Mouse (Mus musculus): ENCODE results near the gene Ces3a. TPM values are rescaled to one million over a fixed set of nuclear protein-coding genes. Genes with fewer than 3 reads are reported as not detected.

The Ces3a gene
- 0.42 TPM for polyA plus RNA-seq (2014; fragmentation: Illumina TruSeq; extraction: RNeasy Lipid Tissue Mini Kit (QIAGEN cat#74804); ENCODE audit: low read depth, low replicate concordance)

GRCm38 (mm10) chr8:105048371-105048854 lies at the start of gene Ces3a:
Ces3a (plus strand) TSS chr8:105048601.

GRCm38 (mm10) chr8:105000586-105000985 lies 47.8 kb upstream of the Ces3a start, which contains the start of gene Ces2h:
Ces2h (plus strand) TSS chr8:105000853.

GRCm38 (mm10) chr8:105083449-105084050 lies 35.1 kb downstream of the Ces3a start, which contains the start of gene Ces3b:
Ces3b (plus strand) TSS chr8:105083753.

Other genes with a start within 250 kb of the Ces3a start
- not detected for gene Ces2b, start 217.0 kb upstream of the Ces3a start, polyA plus RNA-seq (2014; fragmentation: Illumina TruSeq; extraction: RNeasy Lipid Tissue Mini Kit (QIAGEN cat#74804); ENCODE audit: low read depth, low replicate concordance)
- not detected for gene Ces2c, start 201.5 kb upstream of the Ces3a start, polyA plus RNA-seq (2014; fragmentation: Illumina TruSeq; extraction: RNeasy Lipid Tissue Mini Kit (QIAGEN cat#74804); ENCODE audit: low read depth, low replicate concordance)
- gene Ces2e, start 122.3 kb upstream of the Ces3a start, polyA plus RNA-seq (2014; fragmentation: Illumina TruSeq; extraction: RNeasy Lipid Tissue Mini Kit (QIAGEN cat#74804); ENCODE audit: low read depth, low replicate concordance), result 2.0 TPM
- not detected for gene Ces2f, start 101.2 kb upstream of the Ces3a start, polyA plus RNA-seq (2014; fragmentation: Illumina TruSeq; extraction: RNeasy Lipid Tissue Mini Kit (QIAGEN cat#74804); ENCODE audit: low read depth, low replicate concordance)
- 2.8 TPM for gene Ces2g, start 86.9 kb upstream of the Ces3a start, polyA plus RNA-seq (2014; fragmentation: Illumina TruSeq; extraction: RNeasy Lipid Tissue Mini Kit (QIAGEN cat#74804); ENCODE audit: low read depth, low replicate concordance)
- not detected for gene Ces2h, start 47.7 kb upstream of the Ces3a start, polyA plus RNA-seq (2014; fragmentation: Illumina TruSeq; extraction: RNeasy Lipid Tissue Mini Kit (QIAGEN cat#74804); ENCODE audit: low read depth, low replicate concordance)
- gene Ces3b, start 35.2 kb downstream of the Ces3a start, polyA plus RNA-seq (2014; fragmentation: Illumina TruSeq; extraction: RNeasy Lipid Tissue Mini Kit (QIAGEN cat#74804); ENCODE audit: low read depth, low replicate concordance), result 0.58 TPM
- gene Ces4a, start 83.2 kb downstream of the Ces3a start, polyA plus RNA-seq (2014; fragmentation: Illumina TruSeq; extraction: RNeasy Lipid Tissue Mini Kit (QIAGEN cat#74804); ENCODE audit: low read depth, low replicate concordance), result not detected
- gene Cbfb, start 122.1 kb downstream of the Ces3a start, polyA plus RNA-seq (2014; fragmentation: Illumina TruSeq; extraction: RNeasy Lipid Tissue Mini Kit (QIAGEN cat#74804); ENCODE audit: low read depth, low replicate concordance), result 22.1 TPM
- gene D230025D16Rik, start 176.5 kb downstream of the Ces3a start, polyA plus RNA-seq (2014; fragmentation: Illumina TruSeq; extraction: RNeasy Lipid Tissue Mini Kit (QIAGEN cat#74804); ENCODE audit: low read depth, low replicate concordance), result 18.1 TPM
- 4.2 TPM for gene B3gnt9, start 206.6 kb downstream of the Ces3a start, polyA plus RNA-seq (2014; fragmentation: Illumina TruSeq; extraction: RNeasy Lipid Tissue Mini Kit (QIAGEN cat#74804); ENCODE audit: low read depth, low replicate concordance)
- gene Tradd, start 216.0 kb downstream of the Ces3a start, polyA plus RNA-seq (2014; fragmentation: Illumina TruSeq; extraction: RNeasy Lipid Tissue Mini Kit (QIAGEN cat#74804); ENCODE audit: low read depth, low replicate concordance), result 3.1 TPM
- gene Fbxl8, start 216.0 kb downstream of the Ces3a start, polyA plus RNA-seq (2014; fragmentation: Illumina TruSeq; extraction: RNeasy Lipid Tissue Mini Kit (QIAGEN cat#74804); ENCODE audit: low read depth, low replicate concordance), result 2.7 TPM
- 5.8 TPM for gene Hsf4, start 221.2 kb downstream of the Ces3a start, polyA plus RNA-seq (2014; fragmentation: Illumina TruSeq; extraction: RNeasy Lipid Tissue Mini Kit (QIAGEN cat#74804); ENCODE audit: low read depth, low replicate concordance)
- gene Nol3, start 227.5 kb downstream of the Ces3a start, polyA plus RNA-seq (2014; fragmentation: Illumina TruSeq; extraction: RNeasy Lipid Tissue Mini Kit (QIAGEN cat#74804); ENCODE audit: low read depth, low replicate concordance), result 30.7 TPM
- 2.0 TPM for gene 4931428F04Rik, start 241.3 kb downstream of the Ces3a start, polyA plus RNA-seq (2014; fragmentation: Illumina TruSeq; extraction: RNeasy Lipid Tissue Mini Kit (QIAGEN cat#74804); ENCODE audit: low read depth, low replicate concordance)
- gene Exoc3l, start 247.5 kb downstream of the Ces3a start, polyA plus RNA-seq (2014; fragmentation: Illumina TruSeq; extraction: RNeasy Lipid Tissue Mini Kit (QIAGEN cat#74804); ENCODE audit: low read depth, low replicate concordance), result 7.5 TPM
- gene E2f4, start 249.1 kb downstream of the Ces3a start, polyA plus RNA-seq (2014; fragmentation: Illumina TruSeq; extraction: RNeasy Lipid Tissue Mini Kit (QIAGEN cat#74804); ENCODE audit: low read depth, low replicate concordance), result 31.1 TPM